Mouse (Mus musculus): ENCODE results near the gene Olfr401.

- no peak for TF ChIP-seq CTCF (IDR thresholded peaks at IDR 0.05; ENCODE audit: low read depth)
- no peak for TF ChIP-seq EP300 (optimal IDR thresholded peaks at IDR 0.05)
Observed at GRCm38 (mm10) chr11:74113412-74113811, at the start of gene Olfr401.
